Mouse (Mus musculus) T-cell, adult 2 months (primary cell): Measurements from ENCODE around the gene Arhgap19.
"Not testable (repeated sequence)": the region's sequence is repeated elsewhere in the genome, so short reads cannot be mapped to it uniquely, and the experiment has no call there.

Experiments used
- DNase-seq: peaks from one replicate; pipeline ENCODE4 v3.0.0; 2022; ENCODE audit warnings: low spot score

The Arhgap19 gene

GRCm38 (mm10) chr19:41801742-41802369 is at the start of gene Arhgap19:
TSS of gene Arhgap19 (minus strand) at chr19:41802047.
- peak; percentile 92 for DNase-seq

- no peak for DNase-seq
Observed at GRCm38 (mm10) chr19:41850719-41851543, 49.1 kb upstream of the Arhgap19 start.

- DNase-seq: no peak
Observed at GRCm38 (mm10) chr19:41850021-41850718, 48.3 kb upstream of the Arhgap19 start.

- peak; percentile 93 for DNase-seq
Observed at GRCm38 (mm10) chr19:41847992-41848851, 46.4 kb upstream of the Arhgap19 start, which contains the start of gene Frat2. TSS of gene Frat2 (minus strand) at chr19:41848132.

- DNase-seq: not testable (repeated sequence)
Observed at GRCm38 (mm10) chr19:41847614-41847991, 45.8 kb upstream of the Arhgap19 start.

GRCm38 (mm10) chr19:41847091-41847581 is 45.3 kb upstream of the Arhgap19 start:
- DNase-seq: peak; percentile 31

- no peak for DNase-seq
Observed at GRCm38 (mm10) chr19:41846366-41847090, 44.7 kb upstream of the Arhgap19 start.

- no peak for DNase-seq
Observed at GRCm38 (mm10) chr19:41844345-41844744, 42.5 kb upstream of the Arhgap19 start.

GRCm38 (mm10) chr19:41842706-41843105 is 40.9 kb upstream of the Arhgap19 start:
- DNase-seq: no peak

- no peak for DNase-seq
Observed at GRCm38 (mm10) chr19:41842196-41842595, 40.3 kb upstream of the Arhgap19 start.

GRCm38 (mm10) chr19:41841105-41841750 is 39.4 kb upstream of the Arhgap19 start:
- DNase-seq: no peak

- DNase-seq: no peak
Observed at GRCm38 (mm10) chr19:41839685-41840084, 37.8 kb upstream of the Arhgap19 start.

- DNase-seq: no peak
Observed at GRCm38 (mm10) chr19:41838808-41839207, 37.0 kb upstream of the Arhgap19 start.

GRCm38 (mm10) chr19:41837917-41838261 is 36.0 kb upstream of the Arhgap19 start:
- DNase-seq: no peak

GRCm38 (mm10) chr19:41837194-41837916 is 35.5 kb upstream of the Arhgap19 start:
- DNase-seq: no peak

GRCm38 (mm10) chr19:41836719-41837118 is 34.9 kb upstream of the Arhgap19 start:
- no peak for DNase-seq

GRCm38 (mm10) chr19:41835816-41836215 is 34.0 kb upstream of the Arhgap19 start:
- peak; percentile 26 for DNase-seq

GRCm38 (mm10) chr19:41835407-41835806 is 33.6 kb upstream of the Arhgap19 start:
- no peak for DNase-seq

GRCm38 (mm10) chr19:41832501-41833201 is 30.8 kb upstream of the Arhgap19 start:
- no peak for DNase-seq
